Mouse (Mus musculus) lung, embryonic 16.5 days (tissue): ENCODE measurements at regions not wholly inside any gene's neighbourhood (a gene's known extent, or its start where the extent isn't known, plus 50 kb on each side); places are given as distances from the start of the nearest gene placed in this dataset.
"Not testable (repeated sequence)": the region's sequence is repeated elsewhere in the genome, so short reads cannot be mapped to it uniquely, and the experiment has no call there.

ENCODE experiments used
- ATAC-seq: fragments of 200-750 bp; cut with Nextera tagmentation; 2 replicates; pipeline ENCODE4 v1.8.0; 2017; ENCODE audit warnings: low read depth, mild to moderate bottlenecking, moderate library complexity
- H3K27ac ChIP-seq: fragments of 300-500 bp; sonication (generic); 2 replicates; pipeline ENCODE4 v1.5.1; 2014; ENCODE audit warnings: mild to moderate bottlenecking, control low read depth, low read length
- H3K27me3 ChIP-seq: fragments of 300-500 bp; sonication (generic); 2 replicates; pipeline ENCODE4 v1.6.1; 2014; ENCODE audit warnings: low read depth, low read length, mixed read lengths; ENCODE audit not compliant: control insufficient read depth, insufficient read depth
- H3K36me3 ChIP-seq: fragments of 300-500 bp; sonication (generic); 2 replicates; pipeline ENCODE4 v1.6.1; 2014; ENCODE audit warnings: low read length; ENCODE audit not compliant: control insufficient read depth, insufficient read depth
- H3K4me1 ChIP-seq: fragments of 300-500 bp; sonication (generic); replicated peaks from 2 replicates; pipeline ENCODE4 v1.6.1; 2014; ENCODE audit warnings: low read length, mixed read lengths; ENCODE audit not compliant: control insufficient read depth, insufficient read depth
- H3K4me2 ChIP-seq: fragments of 300-500 bp; sonication (generic); 2 replicates; pipeline ENCODE4 v1.6.1; 2014; ENCODE audit warnings: low read depth, low read length, control low read depth
- H3K4me3 ChIP-seq: fragments of 300-500 bp; sonication (generic); 2 replicates; pipeline ENCODE4 v1.5.1; 2014; ENCODE audit warnings: mild to moderate bottlenecking, low read length, control low read depth
- H3K9ac ChIP-seq: fragments of 300-500 bp; sonication (generic); 2 replicates; pipeline ENCODE4 v1.6.1; 2014; ENCODE audit warnings: low read length, control low read depth
- H3K9me3 ChIP-seq: fragments of 300-500 bp; sonication (generic); 2 replicates; pipeline ENCODE4 v1.6.1; 2016; ENCODE audit warnings: low read length; ENCODE audit not compliant: control insufficient read depth
- WGBS: fragments of 180-500 bp; shearing (Covaris S2); extraction: QIAGEN DNeasy Blood & Tissue Kit; methylation state at CpG from one replicate; pipeline ENCODE4 v1.1.7; 2014; 5-methylcytosine and 5-hydroxymethylcytosine counted together

DNA sequence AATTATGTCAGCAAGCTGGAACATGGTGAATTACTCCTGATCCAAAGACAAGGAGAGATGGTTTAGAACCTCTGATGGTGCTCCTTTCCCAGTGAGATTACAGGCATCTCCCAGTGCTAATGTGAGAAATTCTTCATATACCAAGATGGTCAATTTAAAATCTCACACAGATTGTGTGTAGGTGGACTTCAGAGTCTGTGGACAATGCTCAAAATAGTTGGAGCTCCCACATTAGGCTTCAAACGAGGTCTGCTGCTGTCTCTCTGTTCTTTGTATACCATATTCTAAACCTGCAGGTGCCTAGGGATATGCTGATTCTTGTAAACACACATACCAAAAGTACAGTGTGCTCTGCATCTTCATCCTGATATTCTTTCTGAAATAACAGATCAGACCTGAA, 146.3 kb upstream of the Thrb start:
- Histone ChIP-seq H3K4me1 (no peaks in the 10 kb centered on the region), H3K4me2 (no peak overlapping the region), H3K9ac (no peak overlapping the region), H3K36me3 (no peaks in the 10 kb centered on the region), H3K27ac (no peak overlapping the region), H3K27me3 (no peaks in the 10 kb centered on the region), H3K9me3 (no peaks in the 10 kb centered on the region), H3K4me3 (no peak overlapping the region)
- 40% methylated on average over 1 of the region's 1 CpGs for WGBS
- no peak for ATAC-seq

- 61% methylated on average over 3 of the region's 3 CpGs for WGBS
- no peak overlapping the region for H3K27ac ChIP-seq
- H3K4me1 ChIP-seq = no peaks in the 10 kb centered on the region
- no peaks in the 10 kb centered on the region for H3K27me3 ChIP-seq
- H3K9ac ChIP-seq = no peak overlapping the region
- H3K9me3 ChIP-seq = no peaks in the 10 kb centered on the region
- H3K4me3 ChIP-seq = no peak overlapping the region
- H3K4me2 ChIP-seq = no peak overlapping the region
- H3K36me3 ChIP-seq = no peaks in the 10 kb centered on the region
- ATAC-seq = no peak
Observed at GRCm38 (mm10) chr14:17522696-17523095, 137.4 kb upstream of the Thrb start.

GRCm38 (mm10) chr14:17523916-17524315, 136.1 kb upstream of the Thrb start:
- Histone ChIP-seq H3K9me3 (no peaks in the 10 kb centered on the region), H3K36me3 (no peaks in the 10 kb centered on the region), H3K27ac (no peak overlapping the region), H3K4me2 (no peak overlapping the region), H3K4me3 (no peak overlapping the region), H3K4me1 (no peaks in the 10 kb centered on the region), H3K27me3 (no peaks in the 10 kb centered on the region), H3K9ac (no peak overlapping the region)
- 82% methylated on average over 4 of the region's 4 CpGs for WGBS
- ATAC-seq = no peak

- Histone ChIP-seq H3K36me3 (no peaks in the 10 kb centered on the region), H3K9me3 (no peaks in the 10 kb centered on the region), H3K4me3 (no peak overlapping the region), H3K27me3 (no peaks in the 10 kb centered on the region), H3K27ac (no peak overlapping the region), H3K9ac (no peak overlapping the region), H3K4me2 (no peak overlapping the region), H3K4me1 (no peaks in the 10 kb centered on the region)
- WGBS = 70% methylated on average over 1 of the region's 1 CpGs
- ATAC-seq = no peak
Observed at GRCm38 (mm10) chr14:17539322-17539721, 120.7 kb upstream of the Thrb start.

GRCm38 (mm10) chr14:17556458-17556857, 103.6 kb upstream of the Thrb start:
- Histone ChIP-seq H3K4me2 (no peak overlapping the region), H3K27me3 (no peaks in the 10 kb centered on the region), H3K4me3 (no peak overlapping the region), H3K9me3 (no peaks in the 10 kb centered on the region), H3K4me1 (no peaks in the 10 kb centered on the region), H3K27ac (no peak overlapping the region), H3K9ac (no peak overlapping the region), H3K36me3 (no peaks in the 10 kb centered on the region)
- WGBS = 81% methylated on average over 1 of the region's 1 CpGs
- ATAC-seq = no peak

DNA sequence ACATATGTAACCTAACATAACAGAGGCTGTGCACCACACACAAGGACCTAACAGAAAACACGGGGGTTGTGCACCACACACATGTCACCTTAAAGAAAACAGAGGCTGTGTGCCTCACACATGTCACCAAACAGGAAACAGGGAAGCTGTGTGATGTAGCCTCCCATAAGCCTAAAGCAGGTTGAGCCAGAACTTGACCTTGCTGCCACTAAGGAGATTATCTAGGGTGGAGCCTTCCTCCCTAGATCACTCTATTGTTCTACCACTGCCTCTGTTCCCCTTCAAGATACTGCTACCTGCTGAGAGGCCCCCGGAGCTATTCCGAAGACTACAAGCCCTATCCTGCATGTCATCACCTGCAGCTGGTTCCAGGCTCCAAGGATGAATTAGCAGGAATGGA, 100.1 kb upstream of the Thrb start:
- not testable (repeated sequence) for H3K4me2 ChIP-seq, H3K27ac ChIP-seq, H3K9me3 ChIP-seq, H3K4me3 ChIP-seq, ATAC-seq, H3K36me3 ChIP-seq, H3K9ac ChIP-seq, H3K4me1 ChIP-seq, H3K27me3 ChIP-seq
- WGBS = 50% methylated on average over 3 of the region's 3 CpGs

DNA sequence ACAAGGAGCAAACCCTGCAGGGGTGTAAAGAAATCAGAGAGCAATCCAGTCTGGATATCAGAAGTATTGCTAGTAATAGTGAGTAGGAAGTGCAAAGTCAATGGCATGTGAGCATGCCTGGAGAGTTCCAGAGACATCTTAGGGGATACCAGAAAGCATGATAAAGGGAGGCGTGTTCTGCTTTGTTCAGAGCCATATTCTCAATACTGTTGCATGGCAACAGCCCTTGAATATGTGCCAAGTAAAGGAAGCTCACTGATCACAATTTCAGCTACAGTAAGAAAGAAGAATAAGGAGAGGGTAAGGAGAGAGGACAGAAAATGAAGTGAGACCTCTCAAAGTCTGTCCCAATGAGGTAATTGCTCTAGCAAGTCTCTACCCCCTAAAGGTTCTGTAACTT, 92.1 kb upstream of the Thrb start:
- Histone ChIP-seq H3K4me3 (no peak overlapping the region), H3K4me1 (no peaks in the 10 kb centered on the region), H3K9me3 (no peaks in the 10 kb centered on the region), H3K27me3 (no peaks in the 10 kb centered on the region), H3K36me3 (no peaks in the 10 kb centered on the region), H3K4me2 (no peak overlapping the region), H3K9ac (no peak overlapping the region), H3K27ac (no peak overlapping the region)
- 37% methylated on average over 1 of the region's 1 CpGs for WGBS
- ATAC-seq = no peak

GRCm38 (mm10) chr14:17569087-17569636, 90.9 kb upstream of the Thrb start:
- Histone ChIP-seq H3K27ac (no peak overlapping the region), H3K9ac (no peak overlapping the region), H3K9me3 (no peaks in the 10 kb centered on the region), H3K4me3 (no peak overlapping the region), H3K4me1 (no peaks in the 10 kb centered on the region), H3K36me3 (no peaks in the 10 kb centered on the region), H3K27me3 (no peaks in the 10 kb centered on the region), H3K4me2 (no peak overlapping the region)
- WGBS = 36% methylated on average over 2 of the region's 2 CpGs
- peak; percentile 41; the same call in 1 of the 2 replicates for ATAC-seq

DNA sequence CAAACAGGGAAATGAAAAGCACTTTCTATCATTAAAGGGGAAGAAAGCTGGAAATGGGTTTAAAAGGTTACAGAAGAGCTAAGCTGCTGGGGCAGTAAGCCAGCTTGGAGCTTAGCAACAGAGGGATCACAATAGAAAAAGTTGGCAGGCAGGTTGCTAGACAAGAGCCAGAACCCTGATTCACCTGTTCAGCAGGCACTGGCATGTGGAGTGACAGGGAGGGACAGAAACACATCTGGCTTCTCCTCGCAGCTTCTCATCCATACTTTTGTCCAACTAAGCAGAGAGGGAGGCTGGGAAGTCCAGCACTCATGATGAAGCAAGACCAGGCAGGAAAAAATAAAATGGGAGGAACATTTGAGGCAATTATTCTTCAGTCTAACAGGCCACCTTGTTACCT, 81.3 kb upstream of the Thrb start:
- WGBS = 60% methylated on average over 1 of the region's 1 CpGs
- no peak for ATAC-seq
- no peaks in the 10 kb centered on the region for H3K36me3 ChIP-seq
- H3K9ac ChIP-seq = no peak overlapping the region
- H3K9me3 ChIP-seq = no peaks in the 10 kb centered on the region
- no peaks in the 10 kb centered on the region for H3K27me3 ChIP-seq
- no peak overlapping the region for H3K27ac ChIP-seq
- H3K4me2 ChIP-seq = no peak overlapping the region
- H3K4me1 ChIP-seq = no peaks in the 10 kb centered on the region
- H3K4me3 ChIP-seq = no peak overlapping the region

DNA sequence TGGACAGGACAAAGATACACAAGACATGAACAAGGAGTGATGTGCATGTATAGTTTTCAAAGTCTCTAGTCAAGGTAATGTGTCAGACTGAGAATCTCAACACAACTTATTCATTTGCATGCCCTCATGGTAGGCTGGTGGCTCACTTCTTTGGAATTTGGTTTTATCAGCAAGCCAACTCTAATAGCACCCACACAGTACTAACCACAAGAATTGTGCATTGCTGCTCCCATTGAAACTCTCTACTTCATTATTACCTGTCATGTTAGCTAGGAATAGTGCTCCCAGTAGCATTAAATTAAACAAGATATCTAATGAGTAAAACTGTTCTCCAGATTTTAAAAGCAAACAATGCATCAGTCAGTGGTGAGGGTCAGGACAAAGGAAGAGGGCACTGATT, 70.5 kb upstream of the Thrb start:
- ATAC-seq = no peak
- no peak overlapping the region for H3K4me2 ChIP-seq
- H3K4me1 ChIP-seq = no peaks in the 10 kb centered on the region
- H3K9me3 ChIP-seq = no peaks in the 10 kb centered on the region
- H3K27me3 ChIP-seq = no peaks in the 10 kb centered on the region
- no peaks in the 10 kb centered on the region for H3K36me3 ChIP-seq
- H3K27ac ChIP-seq = no peak overlapping the region
- H3K4me3 ChIP-seq = no peak overlapping the region
- H3K9ac ChIP-seq = no peak overlapping the region
